Mouse (Mus musculus) adrenal gland, adult 2 months (tissue): ENCODE results near the gene Kctd20. TPM values are rescaled to one million over a fixed set of nuclear protein-coding genes. Genes with fewer than 3 reads are reported as not detected.
"Not testable (repeated sequence)": the region's sequence is repeated elsewhere in the genome, so short reads cannot be mapped to it uniquely, and the experiment has no call there.

Experiments
- DNase-seq: peaks from one replicate; pipeline ENCODE4 v3.0.0; 2021
- polyA plus RNA-seq: library from polyadenylated mRNA; depleted of rRNA; stranded (reverse); fragments of >200 nt; gene quantifications from 2 replicates; pipeline ENCODE4 v1.2.3, GENCODE M21; 2012
- total RNA-seq, 2 experiments: library from RNA; stranded (reverse); gene quantifications; 2 replicates each; pipeline ENCODE4 v1.2.3; 2021

The Kctd20 gene
- total and polyA plus RNA-seq, 3 experiments, result 23.5 to 63.7 (median 48.2) TPM

GRCm38 (mm10) chr17:28984724-28985420 lies 33.1 kb downstream of the Kctd20 start:
- no peak for DNase-seq

GRCm38 (mm10) chr17:28986833-28987232 lies 35.1 kb downstream of the Kctd20 start:
- DNase-seq, result peak; percentile 22

- DNase-seq, result no peak
These were observed 36.0 kb downstream of the Kctd20 start for GRCm38 (mm10) chr17:28987713-28988112.

- DNase-seq, result no peak
These were observed 36.5 kb downstream of the Kctd20 start for GRCm38 (mm10) chr17:28988291-28988690.

- DNase-seq, result no peak
These were observed 37.2 kb downstream of the Kctd20 start for GRCm38 (mm10) chr17:28988996-28989395.

- DNase-seq, result no peak
These were observed 38.3 kb downstream of the Kctd20 start for GRCm38 (mm10) chr17:28990060-28990459.

GRCm38 (mm10) chr17:28991286-28991685 lies 39.5 kb downstream of the Kctd20 start:
- DNase-seq, result no peak

- peak; percentile 17 for DNase-seq
These were observed 40.4 kb downstream of the Kctd20 start for GRCm38 (mm10) chr17:28992105-28992504.

- DNase-seq, result not testable (repeated sequence)
These were observed 41.3 kb downstream of the Kctd20 start for GRCm38 (mm10) chr17:28993004-28993403.

GRCm38 (mm10) chr17:28994615-28995014 lies 42.9 kb downstream of the Kctd20 start:
- DNase-seq, result no peak

GRCm38 (mm10) chr17:29000465-29000864 lies 48.7 kb downstream of the Kctd20 start:
- DNase-seq, result no peak

- DNase-seq, result no peak
These were observed 52.0 kb downstream of the Kctd20 start for GRCm38 (mm10) chr17:29003740-29004139.

- DNase-seq, result no peak
These were observed 53.3 kb downstream of the Kctd20 start for GRCm38 (mm10) chr17:29005002-29005401.

GRCm38 (mm10) chr17:29006812-29007211 lies 55.1 kb downstream of the Kctd20 start:
- no peak for DNase-seq

GRCm38 (mm10) chr17:29007243-29007640 lies 55.5 kb downstream of the Kctd20 start:
- DNase-seq, result no peak

- peak; percentile 97 for DNase-seq
These were observed 56.0 kb downstream of the Kctd20 start, which contains the start of gene Stk38 for GRCm38 (mm10) chr17:29007641-29008325. Gene Stk38, minus strand, starts transcription at chr17:29007995.

GRCm38 (mm10) chr17:29008326-29008650 lies 56.5 kb downstream of the Kctd20 start:
- no peak for DNase-seq

- no peak for DNase-seq
These were observed 57.4 kb downstream of the Kctd20 start for GRCm38 (mm10) chr17:29009181-29009580.

GRCm38 (mm10) chr17:29014235-29014634 lies 62.5 kb downstream of the Kctd20 start:
- DNase-seq, result no peak

GRCm38 (mm10) chr17:29015638-29016037 lies 63.9 kb downstream of the Kctd20 start:
- peak; percentile 36 for DNase-seq

- no peak for DNase-seq
These were observed 65.0 kb downstream of the Kctd20 start for GRCm38 (mm10) chr17:29016705-29017104.

GRCm38 (mm10) chr17:29018292-29018984 lies 66.7 kb downstream of the Kctd20 start:
- no peak for DNase-seq
